Comparison of ENCODE assay signal across 28 mouse cellular contexts in genomic region chr8:43169249-43169755, GRCm38 (mm10). TPM values are rescaled to one million over a fixed set of nuclear protein-coding genes. Genes with fewer than 3 reads are reported as not detected.
DNase-seq lines count a peak whose midpoint lies in the region; ATAC-seq and TF ChIP-seq lines count a peak whose summit lies in the region.
"Had no signal": no experiment of that assay in that cellular context is flagged by ENCODE, and none has a peak within 500 bp of the region (broad histone marks: within the 10 kb centered on the region; RNA-seq: fewer than 3 reads in every experiment).

No protein-coding gene starts in this region.

- peak; percentile 64 for ATAC-seq in frontal cortex, adult (ENCODE audit: low TSS enrichment)
- peak; percentile 65; the same call in 1 of the 2 replicates for ATAC-seq in lung, postnatal 0 days
- no peak for ATAC-seq in midbrain, embryonic 11.5 days (ENCODE audit: low FRiP score)
- ATAC-seq in midbrain, embryonic 14.5 days (ENCODE audit: low FRiP score, low TSS enrichment): no peak
- ATAC-seq: CD4-positive, CD25-positive, alpha-beta regulatory T cell, adult 4 months; forebrain, embryonic 16.5 days; hindbrain, embryonic 16.5 days; intestine, embryonic 15.5 days had no signal

- H3K9ac ChIP-seq in lung, postnatal 0 days (replicated peaks; ENCODE audit: low read depth): no peak overlapping the region
- no peak overlapping the region for H3K9ac ChIP-seq in midbrain, embryonic 11.5 days (ENCODE audit: low read length)
- no peak overlapping the region for H3K9ac ChIP-seq in midbrain, embryonic 14.5 days (replicated peaks; ENCODE audit: low read length)
- H3K9ac ChIP-seq: embryonic facial prominence, embryonic 12.5 days; forebrain, embryonic 12.5 days; heart, embryonic 12.5 days; heart, embryonic 15.5 days; hindbrain, embryonic 13.5 days; intestine, embryonic 15.5 days had no signal

- no peaks in the 10 kb centered on the region for H3K9me3 ChIP-seq in lung, postnatal 0 days (ENCODE audit: low read length)
- H3K9me3 ChIP-seq in midbrain, embryonic 11.5 days (ENCODE audit: control insufficient read depth, low read length): no peaks in the 10 kb centered on the region
- H3K9me3 ChIP-seq in midbrain, embryonic 14.5 days (ENCODE audit: control insufficient read depth, low read length): peaks cover 3% of the 10 kb centered on the region; the same call in 1 of the 2 replicates
- H3K9me3 ChIP-seq: embryonic facial prominence, embryonic 12.5 days; forebrain, embryonic 12.5 days; heart, embryonic 12.5 days; heart, embryonic 15.5 days; hindbrain, embryonic 10.5 days; intestine, embryonic 15.5 days had no signal

- H3K4me3 ChIP-seq in lung, postnatal 0 days (ENCODE audit: low read depth, low read length): no peak overlapping the region
- H3K4me3 ChIP-seq in midbrain, embryonic 11.5 days (ENCODE audit: low read depth, low read length): no peak overlapping the region
- no peak overlapping the region for H3K4me3 ChIP-seq in midbrain, embryonic 14.5 days (replicated peaks; ENCODE audit: low read depth, low read length)
- H3K4me3 ChIP-seq: embryonic facial prominence, embryonic 12.5 days; erythroblast, embryonic 14.5 days; forebrain, embryonic 12.5 days; heart, embryonic 12.5 days; heart, embryonic 15.5 days; hindbrain, embryonic 10.5 days; hindbrain, embryonic 13.5 days; intestine, embryonic 15.5 days had no signal

- TF ChIP-seq CTCF in lung, postnatal 0 days (IDR thresholded peaks at IDR 0.05): no peak

- DNase-seq in frontal cortex, postnatal 10 days (ENCODE audit: low spot score in 2 of 2): no peak
- DNase-seq in lung, postnatal 0 days (ENCODE audit: low spot score): peak; percentile 44
- no peak for DNase-seq in lung, postnatal 10 days
- DNase-seq in midbrain, embryonic 11.5 days (ENCODE audit: low spot score, missing footprints): peak; percentile 73
- no peak for DNase-seq in midbrain, embryonic 14.5 days
- DNase-seq: adrenal gland, adult 2 months; adrenal gland, postnatal 14 days; cerebellum, adult 18-20 months; cerebellum, adult 9-10 months; cerebellum, postnatal 14 days; gastrocnemius, postnatal 10 days; gastrocnemius, postnatal 36 days; heart, postnatal 10 days; heart, postnatal 36 days had no signal

- no peaks in the 10 kb centered on the region for H3K36me3 ChIP-seq in lung, postnatal 0 days (ENCODE audit: insufficient read depth, low read length)
- no peaks in the 10 kb centered on the region for H3K36me3 ChIP-seq in midbrain, embryonic 11.5 days (ENCODE audit: control insufficient read depth, insufficient read depth, low read length)
- no peaks in the 10 kb centered on the region for H3K36me3 ChIP-seq in midbrain, embryonic 14.5 days (ENCODE audit: control insufficient read depth, insufficient read depth, low read length)
- H3K36me3 ChIP-seq: embryonic facial prominence, embryonic 12.5 days; forebrain, embryonic 12.5 days; heart, embryonic 12.5 days; heart, embryonic 15.5 days; hindbrain, embryonic 10.5 days; hindbrain, embryonic 13.5 days; intestine, embryonic 15.5 days had no signal

- no peak overlapping the region for H3K4me2 ChIP-seq in lung, postnatal 0 days (replicated peaks; ENCODE audit: low read depth, low read length)
- H3K4me2 ChIP-seq in midbrain, embryonic 11.5 days: no peak overlapping the region
- no peak overlapping the region for H3K4me2 ChIP-seq in midbrain, embryonic 14.5 days (ENCODE audit: low read length)
- H3K4me2 ChIP-seq: embryonic facial prominence, embryonic 12.5 days; forebrain, embryonic 12.5 days; heart, embryonic 12.5 days; heart, embryonic 15.5 days; hindbrain, embryonic 13.5 days; intestine, embryonic 15.5 days had no signal

- 65% methylated on average over 6 of the region's 6 CpGs for WGBS in lung, postnatal 0 days
- WGBS in midbrain, embryonic 11.5 days: 89% methylated on average over 6 of the region's 6 CpGs
- WGBS in midbrain, embryonic 14.5 days: 91% methylated on average over 6 of the region's 6 CpGs

- H3K27me3 ChIP-seq in lung, postnatal 0 days (replicated peaks; ENCODE audit: insufficient read depth, low read length): no peaks in the 10 kb centered on the region
- no peaks in the 10 kb centered on the region for H3K27me3 ChIP-seq in midbrain, embryonic 11.5 days (ENCODE audit: control insufficient read depth, insufficient read depth, low read length)
- H3K27me3 ChIP-seq in midbrain, embryonic 14.5 days (ENCODE audit: control insufficient read depth, insufficient read depth, low read length): no peaks in the 10 kb centered on the region
- H3K27me3 ChIP-seq: embryonic facial prominence, embryonic 12.5 days; forebrain, embryonic 12.5 days; heart, embryonic 12.5 days; heart, embryonic 15.5 days; hindbrain, embryonic 13.5 days; intestine, embryonic 15.5 days had no signal

- no peak overlapping the region for H3K27ac ChIP-seq in lung, postnatal 0 days (ENCODE audit: low read length)
- no peak overlapping the region for H3K27ac ChIP-seq in midbrain, embryonic 11.5 days (ENCODE audit: low read depth, low read length)
- no peak overlapping the region for H3K27ac ChIP-seq in midbrain, embryonic 14.5 days (replicated peaks; ENCODE audit: low read depth, low read length)
- H3K27ac ChIP-seq: embryonic facial prominence, embryonic 12.5 days; forebrain, embryonic 12.5 days; heart, embryonic 15.5 days; hindbrain, embryonic 10.5 days; hindbrain, embryonic 13.5 days; intestine, embryonic 15.5 days had no signal

- no peaks in the 10 kb centered on the region for H3K4me1 ChIP-seq in lung, postnatal 0 days (ENCODE audit: insufficient read depth, low read depth, low read length)
- no peaks in the 10 kb centered on the region for H3K4me1 ChIP-seq in midbrain, embryonic 11.5 days (ENCODE audit: control insufficient read depth, insufficient read depth, low read length)
- no peaks in the 10 kb centered on the region for H3K4me1 ChIP-seq in midbrain, embryonic 14.5 days (ENCODE audit: control insufficient read depth, insufficient read depth, low read length)
- H3K4me1 ChIP-seq: embryonic facial prominence, embryonic 12.5 days; forebrain, embryonic 12.5 days; heart, embryonic 12.5 days; heart, embryonic 15.5 days; hindbrain, embryonic 10.5 days; hindbrain, embryonic 13.5 days; intestine, embryonic 15.5 days had no signal

- TF ChIP-seq EP300 in lung, postnatal 0 days (IDR thresholded peaks at IDR 0.05): peak; percentile 32; the same call in 1 of the 2 replicates

RNA-seq across cellular contexts. Expression of gene Triml2, which starts 11.0 kb away (rescaled TPM):
- not detected in 2 replicates for polyA plus RNA-seq in lung, postnatal 0 days (2015; fragmentation: Nextera tagmentation; extraction: Ambion mirVana)
- polyA plus RNA-seq in midbrain, embryonic 11.5 days (2014; fragmentation: Nextera tagmentation; extraction: Ambion mirVana): not detected in 2 replicates
- polyA plus RNA-seq in midbrain, embryonic 14.5 days (2014; fragmentation: Nextera tagmentation; extraction: Ambion mirVana): not detected in 2 replicates
- polyA plus RNA-seq: adrenal gland, adult 2 months; brain, embryonic 14.5 days; C2C12; CD4-positive, CD25-positive, alpha-beta regulatory T cell, adult 4 months; embryonic facial prominence, embryonic 12.5 days; erythroblast, embryonic 14.5 days; forebrain, embryonic 12.5 days; forebrain, embryonic 16.5 days; heart, embryonic 15.5 days; hindbrain, embryonic 10.5 days; hindbrain, embryonic 13.5 days; hindbrain, embryonic 16.5 days; intestine, embryonic 15.5 days had no signal

RNA-seq across cellular contexts. Expression of gene Triml1, which starts 28.0 kb away (rescaled TPM):
- polyA plus RNA-seq in lung, postnatal 0 days (2015; fragmentation: Nextera tagmentation; extraction: Ambion mirVana): not detected in 2 replicates
- polyA plus RNA-seq in midbrain, embryonic 11.5 days (2014; fragmentation: Nextera tagmentation; extraction: Ambion mirVana): not detected in 2 replicates
- polyA plus RNA-seq in midbrain, embryonic 14.5 days (2014; fragmentation: Nextera tagmentation; extraction: Ambion mirVana): not detected in 2 replicates
- polyA plus RNA-seq: adrenal gland, adult 2 months; brain, embryonic 14.5 days; C2C12; CD4-positive, CD25-positive, alpha-beta regulatory T cell, adult 4 months; embryonic facial prominence, embryonic 12.5 days; erythroblast, embryonic 14.5 days; forebrain, embryonic 12.5 days; forebrain, embryonic 16.5 days; heart, embryonic 12.5 days; heart, embryonic 15.5 days; hindbrain, embryonic 10.5 days; hindbrain, embryonic 13.5 days; hindbrain, embryonic 16.5 days; intestine, embryonic 15.5 days had no signal

Comparison
In these comparisons a context has a peak if more than half of its experiments do, and no peak if none do; other contexts are left out.
1. DNase-seq: peak in lung, postnatal 0 days (single experiment) and midbrain, embryonic 11.5 days (single experiment); none in frontal cortex, postnatal 10 days (0 of 2), lung, postnatal 10 days (single experiment) and midbrain, embryonic 14.5 days (single experiment).
2. ATAC-seq: peak in frontal cortex, adult (single experiment) and lung, postnatal 0 days (single experiment); none in midbrain, embryonic 11.5 days (single experiment) and midbrain, embryonic 14.5 days (single experiment).